Mouse (Mus musculus) splenic B cell, adult 2 months (primary cell): ENCODE measurements around the gene Lta.

Experiments
- DNase-seq: peaks from one replicate; pipeline ENCODE4 v3.0.0-alpha.2; 2011; ENCODE audit warnings: low read depth, low spot score
- H3K27me3 ChIP-seq: 2 replicates; pipeline ENCODE4 v1.6.1; 2012; ENCODE audit warnings: mild to moderate bottlenecking, low read length, moderate library complexity, mixed read lengths; ENCODE audit not compliant: control insufficient read depth, poor library complexity, insufficient read depth, severe bottlenecking
- H3K36me3 ChIP-seq: 2 replicates; pipeline ENCODE4 v1.6.1; 2012; ENCODE audit warnings: mild to moderate bottlenecking, low read length, moderate library complexity, mixed read lengths; ENCODE audit not compliant: control insufficient read depth, poor library complexity, insufficient read depth, severe bottlenecking

The Lta gene

DNA sequence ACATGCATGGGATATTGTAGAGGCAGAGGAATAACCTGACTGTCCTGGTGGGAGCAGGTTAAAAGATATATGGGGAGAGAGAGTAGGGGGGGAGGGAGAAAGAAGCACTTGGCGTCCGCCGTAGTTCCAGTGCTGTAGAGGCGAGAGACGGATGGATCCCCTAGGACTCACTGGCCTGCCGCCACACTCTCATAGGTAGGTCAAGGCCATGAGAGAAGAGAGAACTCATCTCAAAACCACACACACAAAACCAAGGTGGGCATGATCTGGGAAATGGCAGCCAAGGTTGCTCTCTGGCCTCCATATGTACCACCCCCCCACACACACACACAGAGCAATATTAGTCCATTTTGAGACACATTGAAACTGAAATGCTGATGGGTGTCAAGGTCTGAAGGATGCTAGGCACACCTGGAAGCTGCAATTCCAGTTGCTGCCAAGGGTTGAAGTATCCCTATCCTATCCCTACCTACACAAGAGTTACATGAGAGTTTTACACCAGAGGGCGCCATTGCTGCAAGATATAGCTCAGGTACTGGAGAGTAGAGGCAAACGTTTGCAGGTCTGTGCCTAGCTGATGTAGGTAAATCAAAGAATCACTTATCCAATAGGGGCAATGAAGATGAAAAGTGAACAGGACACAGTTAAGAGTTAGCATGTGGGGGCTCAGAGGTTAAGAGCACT, 38.7 kb downstream of the Lta start:
- peak; percentile 93 for DNase-seq
- Histone ChIP-seq H3K36me3 (no peaks in the 10 kb centered on the region; the same call in 1 of the 2 replicates), H3K27me3 (no peaks in the 10 kb centered on the region)

DNA sequence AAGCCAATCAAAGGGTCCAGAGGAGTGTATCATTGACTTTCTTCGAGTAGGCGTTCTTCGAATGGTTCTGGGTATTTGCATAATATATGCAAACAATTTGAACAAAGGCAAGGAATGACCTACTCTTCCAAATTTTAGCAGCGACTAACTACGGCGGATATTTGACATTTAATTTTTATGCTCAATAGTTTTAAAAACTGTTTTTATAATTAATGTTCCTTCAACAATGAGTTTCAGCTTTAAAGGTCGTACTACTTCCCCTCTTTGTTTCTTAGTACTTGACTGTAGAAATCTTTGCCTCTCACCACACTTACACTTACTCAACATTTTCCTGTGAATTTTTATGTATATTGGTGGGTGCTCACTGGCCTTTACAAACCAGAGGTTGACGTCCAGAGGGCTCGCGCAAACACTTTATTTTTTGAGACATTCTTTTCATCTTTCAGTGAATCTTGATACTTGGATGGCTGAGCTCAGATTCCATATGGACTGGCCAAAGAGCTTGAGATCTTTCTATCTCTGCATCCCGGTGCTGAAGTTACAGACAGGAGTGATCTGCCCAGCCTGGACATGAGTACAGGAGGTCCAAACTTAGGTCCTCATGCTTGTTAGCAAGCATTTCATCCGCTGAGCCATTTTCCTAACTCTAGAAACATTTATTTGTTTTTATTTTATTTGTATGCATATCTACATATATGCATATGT, 39.5 kb downstream of the Lta start:
- DNase-seq, result no peak
- no peaks in the 10 kb centered on the region for H3K27me3 ChIP-seq
- H3K36me3 ChIP-seq, result peaks cover 5% of the 10 kb centered on the region

DNA sequence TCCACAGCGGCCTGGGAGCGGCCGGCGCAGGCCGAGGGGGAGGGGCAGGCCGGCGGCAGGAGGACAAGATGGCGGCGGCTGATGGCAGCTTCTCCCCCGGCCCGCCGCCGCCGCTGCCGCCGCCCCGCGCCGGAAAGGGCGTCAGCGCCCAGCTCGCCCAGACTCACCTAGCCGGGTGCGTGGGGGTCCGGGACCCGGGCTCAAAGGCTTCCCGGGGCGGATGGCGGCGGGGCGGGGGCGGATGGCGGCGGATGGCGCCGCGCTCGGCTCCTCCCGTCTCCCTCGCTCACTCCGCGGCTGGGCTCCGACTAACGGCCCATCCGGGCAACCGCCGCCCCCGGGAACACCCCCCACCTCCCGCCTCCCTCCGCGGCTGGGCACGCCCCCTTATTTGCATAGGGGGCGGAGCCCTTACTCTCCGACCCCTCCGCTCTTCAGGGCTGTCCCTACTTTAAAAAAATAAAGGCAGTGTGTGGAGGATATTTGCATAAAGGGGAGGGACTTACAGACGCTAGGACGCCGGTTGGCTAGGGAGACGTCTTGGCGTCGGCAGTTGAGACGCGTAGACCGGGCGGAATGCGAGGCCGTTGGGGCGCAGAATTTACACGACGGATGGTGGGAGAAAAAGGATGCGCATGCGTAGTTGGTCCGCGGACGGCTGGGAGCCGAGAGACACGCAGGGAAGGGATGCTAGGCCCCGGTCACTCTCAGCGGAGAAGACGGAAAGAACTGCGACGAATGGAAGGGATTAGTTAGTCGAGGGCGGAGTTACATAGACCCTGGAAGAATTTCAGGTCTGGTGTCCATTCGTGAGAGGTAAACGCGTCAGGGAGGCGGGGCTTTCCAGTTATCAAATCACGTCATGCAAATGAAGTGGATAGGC, 40.3 kb downstream of the Lta start, which contains the start of gene Prrc2a:
Gene Prrc2a, minus strand, starts transcription at position 330 of the 883 bp plus-strand sequence.
- Histone ChIP-seq H3K36me3 (peaks cover 12% of the 10 kb centered on the region), H3K27me3 (no peaks in the 10 kb centered on the region)
- DNase-seq, result peak; percentile 98

DNA sequence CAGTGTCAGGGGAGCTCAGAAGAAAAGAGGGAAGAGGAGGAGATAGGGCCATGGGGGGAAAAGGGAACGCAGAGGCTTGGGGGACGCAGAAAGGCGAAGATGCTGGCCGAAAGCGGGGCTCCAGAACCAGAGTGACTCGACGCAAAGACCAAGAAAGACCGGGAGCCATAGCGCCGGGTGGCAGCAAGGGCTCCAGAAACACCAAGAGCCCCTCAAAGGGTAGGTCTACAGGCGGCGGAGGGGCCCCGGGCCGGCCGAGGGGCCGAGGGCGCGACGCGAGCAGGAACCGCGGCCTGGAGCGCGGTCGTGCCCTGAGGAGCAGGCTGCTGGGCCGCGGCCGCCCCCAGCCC, 41.0 kb downstream of the Lta start:
- peaks cover 15% of the 10 kb centered on the region for H3K36me3 ChIP-seq
- DNase-seq, result no peak
- H3K27me3 ChIP-seq, result no peaks in the 10 kb centered on the region

DNA sequence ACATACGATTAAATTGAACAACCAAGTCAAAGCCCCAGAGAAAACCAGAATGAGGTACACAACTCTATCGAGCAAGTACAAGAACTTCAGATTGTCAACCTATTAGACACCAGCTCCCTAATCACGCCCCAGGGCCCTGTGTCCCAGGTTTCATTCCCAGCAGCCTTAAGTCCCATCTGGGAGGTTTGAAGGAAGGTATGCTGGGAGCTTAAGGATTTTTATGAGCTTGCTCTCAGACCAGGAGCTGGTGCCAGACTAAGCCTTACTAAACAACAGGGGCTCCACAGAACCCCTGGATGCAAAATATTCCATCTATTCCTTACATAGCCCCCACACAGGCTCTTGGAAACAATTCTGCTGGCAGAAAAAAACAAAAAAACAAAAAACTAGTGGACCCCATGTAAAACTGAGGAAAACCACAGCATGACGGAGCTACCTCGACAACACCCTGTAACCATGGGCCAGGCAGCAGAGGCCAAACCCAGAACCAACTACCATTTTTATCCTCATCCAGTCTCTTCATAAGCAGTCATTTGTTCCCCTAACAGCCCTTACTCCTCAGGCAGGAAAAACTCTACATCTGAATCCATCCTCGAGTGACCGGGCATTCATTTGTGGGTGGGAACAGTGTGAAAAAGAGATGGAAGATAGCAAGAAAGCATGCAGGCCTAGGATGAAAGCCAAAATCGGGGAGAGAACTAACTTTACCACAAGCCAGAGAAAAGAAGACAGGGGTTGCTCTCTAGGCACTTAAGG, 41.6 kb downstream of the Lta start:
- Histone ChIP-seq H3K36me3 (peaks cover 21% of the 10 kb centered on the region), H3K27me3 (no peaks in the 10 kb centered on the region)
- no peak for DNase-seq

DNA sequence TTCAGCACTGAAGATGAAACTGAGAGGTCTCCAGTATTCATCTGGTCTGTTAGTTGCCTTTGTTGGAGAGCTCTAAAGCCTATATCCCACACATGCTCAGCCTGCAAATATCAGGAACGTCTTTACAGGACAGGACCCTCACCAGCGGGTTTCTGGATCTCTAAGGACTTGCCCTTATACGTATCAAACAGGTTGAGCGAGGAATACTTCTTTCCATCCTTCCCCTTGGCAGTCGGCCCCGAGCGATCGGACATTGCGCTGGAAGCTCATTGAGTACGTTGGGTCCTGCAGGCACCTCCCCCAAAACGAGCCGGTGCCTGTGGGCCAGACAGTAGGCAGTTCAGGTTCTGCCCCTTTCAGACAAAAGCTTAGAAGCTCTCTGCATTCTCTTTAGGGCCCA, 42.4 kb downstream of the Lta start:
- Histone ChIP-seq H3K27me3 (no peaks in the 10 kb centered on the region), H3K36me3 (peaks cover 26% of the 10 kb centered on the region)
- DNase-seq, result no peak

DNA sequence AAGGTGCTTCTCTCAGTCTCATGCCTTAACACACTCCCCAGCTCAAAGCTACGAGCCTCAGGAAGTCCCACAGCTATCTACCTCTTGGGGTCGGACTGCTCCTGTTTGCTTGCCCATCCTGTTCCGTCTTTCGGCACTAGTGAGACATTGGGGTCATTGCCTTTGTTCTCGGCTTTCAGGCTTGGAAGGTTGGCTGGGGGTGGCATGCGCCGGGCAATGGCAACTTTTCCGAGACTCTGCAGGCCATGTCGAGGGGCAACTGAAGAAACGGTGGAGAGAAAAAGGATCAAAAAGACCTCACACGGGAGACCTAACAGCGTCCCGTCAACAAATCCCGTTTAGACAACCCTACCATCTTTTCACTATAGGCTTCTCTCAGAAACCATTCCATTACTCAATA, 43.0 kb downstream of the Lta start:
- peaks cover 31% of the 10 kb centered on the region for H3K36me3 ChIP-seq
- no peak for DNase-seq
- no peaks in the 10 kb centered on the region for H3K27me3 ChIP-seq

DNA sequence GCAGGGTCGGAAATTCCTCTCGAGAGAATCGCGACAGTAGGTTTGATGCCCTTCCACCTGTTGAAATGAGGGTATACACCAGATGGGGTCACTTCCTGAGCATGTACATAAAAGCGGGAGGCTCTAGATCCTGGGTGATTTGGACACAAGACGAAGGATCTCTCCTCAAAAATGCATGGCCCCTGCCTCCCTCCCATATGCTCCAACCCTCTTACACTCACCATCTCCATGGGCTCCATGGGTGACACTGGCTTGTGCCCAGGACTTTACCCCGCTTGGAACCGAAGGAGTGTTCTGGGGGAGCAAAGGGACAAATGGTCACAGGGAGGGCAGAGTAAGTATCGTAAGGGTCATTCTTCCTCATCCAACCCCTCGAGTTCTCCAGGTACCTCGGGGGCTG, 43.7 kb downstream of the Lta start:
- DNase-seq, result no peak
- H3K27me3 ChIP-seq, result no peaks in the 10 kb centered on the region
- H3K36me3 ChIP-seq, result peaks cover 36% of the 10 kb centered on the region

DNA sequence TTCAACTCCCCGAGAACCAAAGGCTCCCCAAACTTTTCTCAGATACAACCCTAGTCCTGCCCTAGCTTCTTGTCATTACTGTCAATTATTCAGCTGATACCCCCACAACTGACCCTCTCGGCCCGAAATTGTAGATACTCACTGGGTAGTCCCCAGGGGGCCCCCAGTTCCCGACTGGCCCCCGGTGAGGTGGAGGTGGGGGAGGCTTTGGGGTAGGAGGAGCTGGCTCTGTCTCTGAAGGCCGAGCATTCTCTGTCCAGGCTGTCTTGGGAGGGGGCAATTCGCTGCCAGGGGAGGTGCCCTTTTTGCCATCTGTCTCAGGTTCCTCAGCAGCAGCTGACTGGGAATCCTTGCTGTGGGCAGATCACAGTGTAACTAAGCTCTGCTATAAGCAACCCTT, 45.5 kb downstream of the Lta start:
- Histone ChIP-seq H3K27me3 (no peaks in the 10 kb centered on the region), H3K36me3 (peaks cover 41% of the 10 kb centered on the region)
- DNase-seq, result no peak

DNA sequence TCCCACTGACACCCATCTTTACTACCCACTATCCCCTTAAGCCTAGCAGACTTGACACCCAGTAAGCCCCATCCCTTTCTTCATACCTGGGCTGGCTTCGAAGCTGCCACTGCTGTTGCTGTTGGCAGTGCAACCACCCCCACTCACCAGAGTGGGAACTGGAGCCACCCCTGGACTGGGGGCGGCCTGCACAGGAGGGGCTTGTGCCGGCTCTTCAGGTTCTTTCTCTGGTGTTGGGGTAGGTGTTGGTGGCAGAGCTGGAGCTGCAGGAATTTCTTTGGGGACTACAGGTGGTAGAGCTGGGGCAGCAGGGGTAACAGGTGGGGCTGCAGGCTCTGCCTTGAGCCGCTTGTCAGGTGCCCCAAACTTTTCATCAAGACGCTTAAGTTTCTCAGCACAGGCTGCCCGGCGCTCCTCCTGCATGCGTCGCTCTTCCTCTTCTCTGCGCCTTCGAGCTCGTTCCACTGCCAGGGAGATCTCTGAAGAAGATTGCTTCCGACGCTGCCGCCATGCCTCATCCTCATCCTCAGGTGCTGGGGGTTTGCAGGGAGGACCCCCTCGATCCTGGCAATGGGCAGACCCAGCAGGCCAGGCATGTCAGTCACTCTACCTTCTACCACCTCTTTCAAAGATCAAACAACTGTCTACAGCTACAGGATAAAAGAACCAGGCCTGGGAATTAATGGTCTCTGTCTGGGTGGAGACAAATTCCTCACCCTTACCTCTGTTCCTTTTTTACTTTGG, 46.1 kb downstream of the Lta start:
- DNase-seq, result no peak
- Histone ChIP-seq H3K27me3 (no peaks in the 10 kb centered on the region), H3K36me3 (peaks cover 46% of the 10 kb centered on the region)

DNA sequence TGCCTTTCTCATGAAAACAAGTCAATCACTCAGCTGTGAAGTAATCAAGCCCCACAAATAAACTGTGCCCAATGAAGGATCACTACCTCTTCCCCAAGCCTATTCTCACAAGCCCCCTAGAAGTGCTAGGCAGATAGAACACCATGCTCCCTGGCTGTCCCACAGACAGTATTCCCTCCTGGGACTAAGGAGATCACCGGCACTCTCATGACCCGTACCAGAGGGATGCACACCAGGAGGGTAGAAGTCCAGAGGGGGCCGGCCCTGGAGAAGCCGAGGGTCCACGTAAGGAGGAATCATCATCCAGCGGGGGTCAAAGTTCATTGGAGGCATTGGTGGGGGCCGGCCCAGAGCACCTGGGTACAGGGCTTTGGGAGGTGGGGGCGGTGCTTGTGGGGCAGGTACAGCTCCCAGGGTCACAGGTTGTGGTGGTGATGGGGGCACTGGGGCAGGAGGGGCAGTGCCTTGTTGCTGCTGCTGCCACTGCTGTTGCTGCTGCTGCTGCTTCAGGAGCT, 47.4 kb downstream of the Lta start:
- peaks cover 51% of the 10 kb centered on the region for H3K36me3 ChIP-seq
- no peak for DNase-seq
- no peaks in the 10 kb centered on the region for H3K27me3 ChIP-seq

DNA sequence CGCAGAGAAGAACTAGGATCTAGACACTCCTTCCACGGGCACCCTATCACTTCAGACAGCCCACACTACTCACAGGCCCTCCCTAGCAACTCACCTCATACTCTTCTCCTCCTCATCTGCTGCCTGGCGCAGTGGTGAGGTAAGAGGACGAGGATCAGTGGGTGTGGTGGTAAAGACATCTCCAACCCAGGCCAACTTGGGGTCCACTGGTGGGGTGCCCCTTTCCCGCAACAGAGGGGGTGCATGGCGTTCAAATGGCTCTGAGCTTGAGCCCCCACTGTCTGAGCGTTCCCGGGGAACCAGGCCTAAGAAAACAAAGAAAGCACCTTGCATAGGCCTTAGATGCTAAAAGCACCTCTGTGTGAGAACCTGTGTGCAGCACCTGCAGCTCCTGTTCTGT, 47.9 kb downstream of the Lta start:
- DNase-seq, result no peak
- Histone ChIP-seq H3K27me3 (no peaks in the 10 kb centered on the region), H3K36me3 (peaks cover 51% of the 10 kb centered on the region)

DNA sequence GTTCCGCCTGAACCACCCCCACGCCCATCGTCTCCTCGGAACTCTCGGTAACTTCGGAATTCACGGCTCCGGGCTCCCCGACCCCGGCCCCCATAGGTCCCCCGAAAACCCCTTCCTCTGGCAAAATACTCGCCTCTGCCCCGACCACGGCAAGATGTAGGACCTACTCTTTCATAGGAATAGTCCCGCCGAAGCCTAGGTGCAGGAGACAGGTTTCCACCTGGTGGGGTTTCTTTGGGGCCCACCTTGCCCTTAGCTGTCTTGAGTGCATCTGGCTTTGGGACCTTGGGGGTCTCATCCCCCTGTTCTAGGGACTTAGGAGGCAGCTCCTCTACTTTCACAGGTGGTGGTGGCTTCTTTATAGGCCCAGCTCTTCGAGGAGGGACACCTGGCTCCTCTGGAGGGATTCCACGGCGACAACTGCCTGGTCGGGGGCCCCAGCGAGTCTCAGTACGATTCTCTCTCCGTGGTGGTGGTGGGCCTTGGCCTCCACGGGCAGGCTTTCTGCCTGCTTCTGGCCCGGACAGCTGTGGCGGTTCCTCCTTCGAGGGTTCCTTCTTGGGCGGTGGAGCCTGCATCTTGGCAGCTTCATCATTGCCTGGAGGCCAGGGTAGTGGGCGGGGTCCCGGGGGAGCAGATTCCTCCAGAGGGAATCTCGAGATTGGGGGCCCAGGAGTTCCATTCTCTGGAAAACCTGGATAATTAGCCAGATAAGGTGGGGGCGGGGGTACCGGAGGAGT, 48.5 kb downstream of the Lta start:
- Histone ChIP-seq H3K27me3 (no peaks in the 10 kb centered on the region), H3K36me3 (peaks cover 53% of the 10 kb centered on the region)
- no peak for DNase-seq
